Comparison of ENCODE assay signal across 22 mouse cellular contexts in genomic region chr1:134583560-134583959, GRCm38 (mm10). TPM values are rescaled to one million over a fixed set of nuclear protein-coding genes. Genes with fewer than 3 reads are reported as not detected.
DNase-seq lines count a peak whose midpoint lies in the region; ATAC-seq and TF ChIP-seq lines count a peak whose summit lies in the region.
"Had no signal": no experiment of that assay in that cellular context is flagged by ENCODE, and none has a peak within 500 bp of the region (broad histone marks: within the 10 kb centered on the region; RNA-seq: fewer than 3 reads in every experiment).

No protein-coding gene starts in this region.

- TF ChIP-seq EP300 in ES-Bruce4 (IDR thresholded peaks at IDR 0.05; ENCODE audit: insufficient read depth, low read depth, low read length): no peak

- ATAC-seq in embryonic facial prominence, embryonic 14.5 days (ENCODE audit: low read depth): no peak
- ATAC-seq in frontal cortex, adult (ENCODE audit: low TSS enrichment): no peak; the same call in 1 of the 2 replicates
- ATAC-seq: midbrain, embryonic 16.5 days had no signal

- H3K4me1 ChIP-seq in embryonic facial prominence, embryonic 14.5 days (ENCODE audit: control insufficient read depth, insufficient read depth, low read length): no peaks in the 10 kb centered on the region
- no peaks in the 10 kb centered on the region for H3K4me1 ChIP-seq in embryonic facial prominence, embryonic 10.5 days
- peaks cover 3% of the 10 kb centered on the region for H3K4me1 ChIP-seq in ES-Bruce4 (ENCODE audit: control insufficient read depth, insufficient read depth, low read length)
- H3K4me1 ChIP-seq in embryonic fibroblast, embryonic 13.5 days (ENCODE audit: control insufficient read depth, insufficient read depth, low read length): peaks cover 13% of the 10 kb centered on the region
- H3K4me1 ChIP-seq: forebrain, embryonic 12.5 days had no signal

- no peaks in the 10 kb centered on the region for H3K9me3 ChIP-seq in embryonic facial prominence, embryonic 14.5 days (ENCODE audit: control insufficient read depth, low read length)
- no peaks in the 10 kb centered on the region for H3K9me3 ChIP-seq in embryonic facial prominence, embryonic 10.5 days
- H3K9me3 ChIP-seq in ES-Bruce4 (replicated peaks; ENCODE audit: control insufficient read depth, insufficient read depth, low read length, poor library complexity, severe bottlenecking): no peaks in the 10 kb centered on the region
- H3K9me3 ChIP-seq: forebrain, embryonic 12.5 days; hindbrain, embryonic 15.5 days; megakaryocyte, embryonic 14.5 days had no signal

- H3K9ac ChIP-seq in embryonic facial prominence, embryonic 14.5 days (ENCODE audit: low read depth, low read length): no peak overlapping the region
- peak overlapping the region; percentile 37; the same call in 1 of the 2 replicates for H3K9ac ChIP-seq in ES-Bruce4 (ENCODE audit: low read depth, poor library complexity, severe bottlenecking)
- H3K9ac ChIP-seq: forebrain, embryonic 12.5 days; hindbrain, embryonic 15.5 days had no signal

- peak; percentile 35 for DNase-seq in embryonic facial prominence, embryonic 14.5 days (ENCODE audit: low spot score)
- no peak for DNase-seq in embryonic facial prominence, embryonic 10.5 days (ENCODE audit: low spot score)
- peak; percentile 64 for DNase-seq in large intestine, adult 2 months (ENCODE audit: low read depth, low spot score)
- no peak for DNase-seq in thymus, postnatal 25 days
- DNase-seq in layer of hippocampus, postnatal 10 days (ENCODE audit: low spot score in 2 of 2): no peak
- DNase-seq: adrenal gland, postnatal 25 days; cerebellum, postnatal 14 days; kidney, adult 9 months; thymus, postnatal 4 days had no signal

- H3K4me2 ChIP-seq in embryonic facial prominence, embryonic 14.5 days (ENCODE audit: low read depth, low read length): no peak overlapping the region
- H3K4me2 ChIP-seq: forebrain, embryonic 12.5 days; hindbrain, embryonic 15.5 days had no signal

- WGBS in embryonic facial prominence, embryonic 14.5 days: 66% methylated on average over 3 of the region's 3 CpGs
- WGBS in embryonic facial prominence, embryonic 10.5 days: 85% methylated on average over 3 of the region's 3 CpGs
- 7% methylated on average over 3 of the region's 3 CpGs for WGBS in large intestine, adult 2 months

- peaks cover 27% of the 10 kb centered on the region for H3K36me3 ChIP-seq in embryonic facial prominence, embryonic 14.5 days (ENCODE audit: control insufficient read depth, insufficient read depth, low read length)
- H3K36me3 ChIP-seq in embryonic facial prominence, embryonic 10.5 days (replicated peaks): peaks cover 73% of the 10 kb centered on the region
- peaks cover 29% of the 10 kb centered on the region for H3K36me3 ChIP-seq in ES-Bruce4 (ENCODE audit: control insufficient read depth, insufficient read depth, low read length, poor library complexity, severe bottlenecking)

- no peak overlapping the region for H3K27ac ChIP-seq in embryonic facial prominence, embryonic 14.5 days (replicated peaks; ENCODE audit: low read depth, low read length)
- no peak overlapping the region for H3K27ac ChIP-seq in embryonic facial prominence, embryonic 10.5 days (replicated peaks)
- H3K27ac ChIP-seq in ES-Bruce4 (ENCODE audit: insufficient read depth, low read length): peak overlapping the region; percentile 89
- peak overlapping the region; percentile 64 for H3K27ac ChIP-seq in embryonic fibroblast, embryonic 13.5 days (ENCODE audit: insufficient read depth, low read length)
- H3K27ac ChIP-seq: forebrain, embryonic 12.5 days; hindbrain, embryonic 15.5 days had no signal

- no peak for TF ChIP-seq CTCF in ES-Bruce4 (IDR thresholded peaks at IDR 0.05; ENCODE audit: low read depth, low read length)
- no peak for TF ChIP-seq CTCF in embryonic fibroblast, embryonic 13.5 days (IDR thresholded peaks at IDR 0.05; ENCODE audit: borderline replicate concordance, insufficient read depth, low read length)

- no peaks in the 10 kb centered on the region for H3K27me3 ChIP-seq in embryonic facial prominence, embryonic 14.5 days (replicated peaks; ENCODE audit: control insufficient read depth, insufficient read depth, low read length)
- H3K27me3 ChIP-seq in embryonic facial prominence, embryonic 10.5 days (replicated peaks; ENCODE audit: low read depth, poor library complexity, severe bottlenecking): no peaks in the 10 kb centered on the region
- H3K27me3 ChIP-seq in ES-Bruce4 (ENCODE audit: control insufficient read depth, insufficient read depth, low read length, poor library complexity, severe bottlenecking): no peaks in the 10 kb centered on the region
- H3K27me3 ChIP-seq: forebrain, embryonic 12.5 days; hindbrain, embryonic 15.5 days; megakaryocyte, embryonic 14.5 days had no signal

- no peak for TF ChIP-seq POLR2A in ES-Bruce4 (IDR thresholded peaks at IDR 0.05; ENCODE audit: insufficient read depth, low read length)
- TF ChIP-seq POLR2A in embryonic fibroblast, embryonic 13.5 days (IDR thresholded peaks at IDR 0.05; ENCODE audit: low read depth, low read length): no peak

- no peak overlapping the region for H3K4me3 ChIP-seq in embryonic facial prominence, embryonic 14.5 days (ENCODE audit: low read depth, low read length)
- H3K4me3 ChIP-seq in embryonic facial prominence, embryonic 10.5 days: no peak overlapping the region
- no peak overlapping the region for H3K4me3 ChIP-seq in ES-Bruce4 (ENCODE audit: low read depth, low read length)
- H3K4me3 ChIP-seq in embryonic fibroblast, embryonic 13.5 days (ENCODE audit: insufficient read depth, low read length): no peak overlapping the region
- H3K4me3 ChIP-seq: forebrain, embryonic 12.5 days; hindbrain, embryonic 15.5 days; layer of hippocampus, adult 2 months; megakaryocyte, embryonic 14.5 days had no signal

RNA-seq across cellular contexts. Expression of gene Kdm5b, which starts 23.6 kb away (rescaled TPM):
- 63.0 and 68.5 TPM in 2 replicates for polyA plus RNA-seq in embryonic facial prominence, embryonic 14.5 days (2014; fragmentation: Nextera tagmentation; extraction: Ambion mirVana)
- 78.4 and 79.0 TPM in 2 replicates for polyA plus RNA-seq in embryonic facial prominence, embryonic 10.5 days (2016; fragmentation: Nextera tagmentation; extraction: Ambion mirVana)
- 161 and 181 TPM in 2 replicates for polyA plus RNA-seq in ES-Bruce4 (2011; ENCODE audit: insufficient read depth, insufficient read length, low read depth, missing spikeins)
- 69.1 and 71.7 TPM in 2 replicates for polyA plus RNA-seq in embryonic fibroblast, embryonic 13.5 days (2011; ENCODE audit: insufficient read length, low read depth, missing spikeins)
- 5.2 and 9.2 TPM in 2 replicates for polyA plus RNA-seq in large intestine, adult 2 months (2012; rRNA removed)
- 10 to 100 TPM; 74.6 to 75.4 TPM for total RNA-seq in layer of hippocampus, postnatal 10 days (2021)

RNA-seq across cellular contexts. Expression of gene Mgat4e, which starts 34.1 kb away (rescaled TPM):
- polyA plus RNA-seq in embryonic facial prominence, embryonic 14.5 days (2014; fragmentation: Nextera tagmentation; extraction: Ambion mirVana): not detected in 2 replicates
- polyA plus RNA-seq in embryonic facial prominence, embryonic 10.5 days (2016; fragmentation: Nextera tagmentation; extraction: Ambion mirVana): not detected in 2 replicates
- polyA plus RNA-seq in ES-Bruce4 (2011; ENCODE audit: insufficient read depth, insufficient read length, low read depth, missing spikeins): 1.3 and 1.6 TPM in 2 replicates
- polyA plus RNA-seq in embryonic fibroblast, embryonic 13.5 days (2011; ENCODE audit: insufficient read length, low read depth, missing spikeins): not detected in 2 replicates
- polyA plus RNA-seq in large intestine, adult 2 months (2012; rRNA removed): not detected in 2 replicates
- not detected for total RNA-seq in layer of hippocampus, postnatal 10 days (2021)
- total RNA-seq: adrenal gland, postnatal 25 days; layer of hippocampus, adult 2 months; liver, adult 2 months had no signal
- polyA plus RNA-seq: forebrain, embryonic 12.5 days; heart, embryonic 16.5 days; hindbrain, embryonic 15.5 days; liver, adult 2 months; lung, embryonic 16.5 days; midbrain, embryonic 16.5 days; neural tube, embryonic 14.5 days; small intestine, adult 2 months had no signal

Comparison
In these comparisons a context has a peak if more than half of its experiments do, and no peak if none do; other contexts are left out.
1. DNase-seq: peak in embryonic facial prominence, embryonic 14.5 days (single experiment) and large intestine, adult 2 months (single experiment); none in embryonic facial prominence, embryonic 10.5 days (single experiment), thymus, postnatal 25 days (single experiment) and layer of hippocampus, postnatal 10 days (0 of 2).
2. H3K27ac ChIP-seq: peak in ES-Bruce4 (single experiment) and embryonic fibroblast, embryonic 13.5 days (single experiment); none in embryonic facial prominence, embryonic 14.5 days (single experiment) and embryonic facial prominence, embryonic 10.5 days (single experiment).